Mouse (Mus musculus): ENCODE data around the gene Selplg. TPM values are rescaled to one million over a fixed set of nuclear protein-coding genes. Genes with fewer than 3 reads are reported as not detected.
"Not testable (repeated sequence)": the region's sequence is repeated elsewhere in the genome, so short reads cannot be mapped to it uniquely, and the experiment has no call there.

Gene Selplg
- polyA plus RNA-seq, 1 experiment from 2014 or later, result 2.5 TPM

GRCm38 (mm10) chr5:113798525-113798924, 33.9 kb downstream of the Selplg start:
- peak overlapping the region; percentile 77 for H3K9ac ChIP-seq
- H3K9me3 ChIP-seq, result no peaks in the 10 kb centered on the region
- peaks cover 72% of the 10 kb centered on the region for H3K4me1 ChIP-seq
- ATAC-seq (ENCODE audit: low FRiP score, low read depth), result no peak
- peak overlapping the region; percentile 92 for H3K4me2 ChIP-seq (replicated peaks)
- H3K36me3 ChIP-seq, result peaks cover 27% of the 10 kb centered on the region
- peak overlapping the region; percentile 72 for H3K4me3 ChIP-seq
- H3K27ac ChIP-seq, result peak overlapping the region; percentile 98
- 49% methylated on average over 9 of the region's 9 CpGs for WGBS
- no peaks in the 10 kb centered on the region for H3K27me3 ChIP-seq

- 3% methylated on average over 19 of the region's 19 CpGs for WGBS
- ATAC-seq (ENCODE audit: low FRiP score, low read depth), result no peak
- Histone ChIP-seq H3K36me3 (peaks cover 39% of the 10 kb centered on the region), H3K27me3 (no peaks in the 10 kb centered on the region), H3K9ac (peak overlapping the region; percentile 77), H3K9me3 (no peaks in the 10 kb centered on the region), H3K4me3 (peak overlapping the region; percentile 72), H3K27ac (peak overlapping the region; percentile 98), H3K4me2 (replicated peaks) (peak overlapping the region; percentile 92), H3K4me1 (peaks cover 81% of the 10 kb centered on the region)
Measured at GRCm38 (mm10) chr5:113797149-113797882, 35.1 kb downstream of the Selplg start.

- Histone ChIP-seq H3K27me3 (no peaks in the 10 kb centered on the region), H3K4me1 (peaks cover 88% of the 10 kb centered on the region), H3K36me3 (peaks cover 40% of the 10 kb centered on the region), H3K4me3 (peak overlapping the region; percentile 72), H3K4me2 (replicated peaks) (peak overlapping the region; percentile 92), H3K9ac (peak overlapping the region; percentile 77), H3K27ac (peak overlapping the region; percentile 98), H3K9me3 (no peaks in the 10 kb centered on the region)
- 2% methylated on average over 13 of the region's 13 CpGs for WGBS
- ATAC-seq (ENCODE audit: low FRiP score, low read depth), result peak; percentile 70
Measured at GRCm38 (mm10) chr5:113796401-113797148, 35.9 kb downstream of the Selplg start.

- H3K9me3 ChIP-seq, result no peaks in the 10 kb centered on the region
- H3K4me2 ChIP-seq (replicated peaks), result no peak overlapping the region
- WGBS, result 84% methylated on average over 16 of the region's 16 CpGs
- no peaks in the 10 kb centered on the region for H3K27me3 ChIP-seq
- no peak for ATAC-seq (ENCODE audit: low FRiP score, low read depth)
- H3K9ac ChIP-seq, result no peak overlapping the region
- H3K4me1 ChIP-seq, result peaks cover 96% of the 10 kb centered on the region
- no peak overlapping the region; the same call in 1 of the 2 replicates for H3K27ac ChIP-seq
- peaks cover 40% of the 10 kb centered on the region for H3K36me3 ChIP-seq
- no peak overlapping the region for H3K4me3 ChIP-seq
Measured at GRCm38 (mm10) chr5:113791197-113792095, 41.0 kb downstream of the Selplg start.

GRCm38 (mm10) chr5:113790453-113791196, 41.8 kb downstream of the Selplg start:
- H3K9me3 ChIP-seq, result no peaks in the 10 kb centered on the region
- no peak overlapping the region for H3K4me2 ChIP-seq (replicated peaks)
- peak overlapping the region; percentile 84; the same call in 1 of the 2 replicates for H3K27ac ChIP-seq
- H3K9ac ChIP-seq, result no peak overlapping the region
- H3K4me1 ChIP-seq, result peaks cover 88% of the 10 kb centered on the region
- ATAC-seq (ENCODE audit: low FRiP score, low read depth), result no peak
- H3K36me3 ChIP-seq, result peaks cover 34% of the 10 kb centered on the region
- no peaks in the 10 kb centered on the region for H3K27me3 ChIP-seq
- H3K4me3 ChIP-seq, result no peak overlapping the region
- WGBS, result 73% methylated on average over 11 of the region's 11 CpGs

- no peak overlapping the region for H3K4me3 ChIP-seq
- WGBS, result 10% methylated on average over 7 of the region's 7 CpGs
- peak overlapping the region; percentile 84 for H3K27ac ChIP-seq
- peaks cover 20% of the 10 kb centered on the region for H3K36me3 ChIP-seq
- H3K9me3 ChIP-seq, result no peaks in the 10 kb centered on the region
- no peak overlapping the region for H3K9ac ChIP-seq
- H3K27me3 ChIP-seq, result no peaks in the 10 kb centered on the region
- ATAC-seq (ENCODE audit: low FRiP score, low read depth), result peak; percentile 90
- peak overlapping the region; percentile 10 for H3K4me2 ChIP-seq (replicated peaks)
- H3K4me1 ChIP-seq, result peaks cover 81% of the 10 kb centered on the region
Measured at GRCm38 (mm10) chr5:113789075-113789788, 43.2 kb downstream of the Selplg start.

- peaks cover 81% of the 10 kb centered on the region for H3K4me1 ChIP-seq
- H3K27me3 ChIP-seq, result no peaks in the 10 kb centered on the region
- no peaks in the 10 kb centered on the region for H3K9me3 ChIP-seq
- ATAC-seq (ENCODE audit: low FRiP score, low read depth), result peak; percentile 9; the same call in 1 of the 2 replicates
- peak overlapping the region; percentile 84 for H3K27ac ChIP-seq
- peak overlapping the region; percentile 10 for H3K4me2 ChIP-seq (replicated peaks)
- H3K36me3 ChIP-seq, result peaks cover 14% of the 10 kb centered on the region
- H3K4me3 ChIP-seq, result no peak overlapping the region
- no peak overlapping the region for H3K9ac ChIP-seq
- whole genome bisulfite sequencing, result 15% methylated on average over 6 of the region's 6 CpGs
Measured at GRCm38 (mm10) chr5:113788645-113789044, 43.8 kb downstream of the Selplg start.

- Histone ChIP-seq H3K4me1 (peaks cover 77% of the 10 kb centered on the region), H3K4me2 (replicated peaks) (no peak overlapping the region), H3K9me3 (no peaks in the 10 kb centered on the region), H3K36me3 (no peaks in the 10 kb centered on the region), H3K9ac (no peak overlapping the region), H3K4me3 (no peak overlapping the region), H3K27me3 (no peaks in the 10 kb centered on the region), H3K27ac (no peak overlapping the region; the same call in 1 of the 2 replicates)
- WGBS, result 61% methylated on average over 5 of the region's 5 CpGs
- no peak for ATAC-seq (ENCODE audit: low FRiP score, low read depth)
Measured at GRCm38 (mm10) chr5:113786985-113787384, 45.5 kb downstream of the Selplg start.

GRCm38 (mm10) chr5:113784104-113784503, 48.3 kb downstream of the Selplg start:
- H3K4me3 ChIP-seq; H3K36me3 ChIP-seq; H3K9me3 ChIP-seq; H3K27me3 ChIP-seq; ATAC-seq (ENCODE audit: low FRiP score, low read depth): not testable (repeated sequence)
- WGBS, result 21% methylated on average over 3 of the region's 3 CpGs
- H3K4me1 ChIP-seq, result peaks cover 64% of the 10 kb centered on the region
- H3K27ac ChIP-seq, result peak overlapping the region; percentile 83
- peak overlapping the region; percentile 50; the same call in 1 of the 2 replicates for H3K9ac ChIP-seq
- H3K4me2 ChIP-seq (replicated peaks), result peak overlapping the region; percentile 39

GRCm38 (mm10) chr5:113783581-113784001, 48.9 kb downstream of the Selplg start:
- ATAC-seq (ENCODE audit: low FRiP score, low read depth), result peak; percentile 33; the same call in 1 of the 2 replicates
- Histone ChIP-seq H3K4me3 (no peak overlapping the region), H3K27ac (peak overlapping the region; percentile 83), H3K9me3 (no peaks in the 10 kb centered on the region), H3K9ac (peak overlapping the region; percentile 50), H3K27me3 (no peaks in the 10 kb centered on the region), H3K4me2 (replicated peaks) (peak overlapping the region; percentile 39), H3K36me3 (peaks cover 2% of the 10 kb centered on the region; the same call in 1 of the 2 replicates), H3K4me1 (peaks cover 59% of the 10 kb centered on the region)
- 6% methylated on average over 12 of the region's 12 CpGs for WGBS
